Mouse (Mus musculus) fat pad, adult 2 months (tissue): Measurements from ENCODE around the gene Pramef20.
"Not testable (repeated sequence)": the region's sequence is repeated elsewhere in the genome, so short reads cannot be mapped to it uniquely, and the experiment has no call there.

ENCODE experiments used
- DNase-seq: peaks from one replicate; pipeline ENCODE4 v3.0.0-alpha.2; 2011; ENCODE audit warnings: low read depth, low spot score; ENCODE audit errors: extremely low read depth

The Pramef20 gene

DNA sequence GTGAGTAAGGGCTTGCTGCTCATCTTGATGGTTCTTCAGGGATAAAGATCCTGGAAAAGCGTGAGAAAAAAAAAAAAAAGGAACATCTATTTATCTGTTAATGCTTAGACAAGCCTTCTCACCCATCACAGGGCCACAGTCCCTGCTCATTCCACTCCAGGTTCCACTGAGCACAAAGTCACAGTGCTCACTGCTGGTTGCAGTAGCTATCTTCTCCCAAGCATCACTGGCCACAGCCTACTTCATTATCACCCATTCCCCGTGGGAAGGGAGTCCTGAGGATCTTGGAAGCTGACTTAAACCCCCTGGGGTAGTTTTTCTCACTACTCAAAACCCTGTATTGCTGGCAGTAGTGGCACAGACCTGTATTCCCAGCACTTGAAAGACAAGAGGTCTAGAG is at the start of gene Pramef20:
Gene Pramef20, minus strand, starts transcription at position 23 of the 400 bp plus-strand sequence.
- DNase-seq = no peak

DNA sequence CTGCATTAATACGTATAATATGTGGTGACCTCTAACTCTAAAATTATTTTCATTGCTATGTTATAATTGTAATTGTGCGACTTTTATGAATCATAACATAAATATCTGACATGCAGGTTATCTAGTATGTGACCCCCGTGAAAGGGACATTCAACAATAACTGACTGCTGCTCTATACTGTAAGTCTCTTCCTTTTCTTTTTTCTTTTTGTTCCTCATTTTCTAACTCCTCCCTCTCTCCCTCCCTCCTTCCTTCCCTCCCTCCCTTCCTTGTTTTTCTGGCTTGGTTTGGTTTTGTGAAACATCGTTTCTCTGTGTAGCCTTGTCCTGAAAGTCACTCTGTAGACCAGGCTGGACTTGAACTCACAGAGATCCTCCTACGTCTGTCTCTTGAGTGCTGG is 46.9 kb upstream of the Pramef20 start:
- no peak for DNase-seq

DNA sequence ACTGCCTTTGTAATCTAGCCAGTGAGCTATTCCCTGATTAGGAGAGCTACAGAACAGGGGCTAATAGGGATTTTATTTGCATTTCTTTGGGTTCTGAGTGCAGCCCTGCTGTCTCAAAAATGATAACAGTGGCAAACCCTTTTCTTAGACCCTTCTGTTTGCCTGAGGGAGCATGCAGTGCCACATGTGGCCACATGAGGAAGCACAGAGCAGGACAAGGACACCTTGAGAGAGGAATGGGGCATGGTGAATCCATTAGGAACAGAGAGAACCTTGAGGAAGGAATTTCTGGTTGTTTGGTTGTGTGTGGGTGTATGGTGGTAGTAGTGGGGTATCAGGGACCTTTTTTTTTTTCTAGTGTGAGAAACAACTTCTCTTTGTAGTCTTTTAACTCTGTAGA is 42.9 kb upstream of the Pramef20 start:
- no peak for DNase-seq

- DNase-seq = no peak
Measured at GRCm38 (mm10) chr4:144408290-144408689, 30.6 kb upstream of the Pramef20 start, which contains the start of gene Pramef12. Gene Pramef12 (minus strand): TSS chr4:144408464.

- DNase-seq = no peak
Measured at GRCm38 (mm10) chr4:144406261-144406660, 28.5 kb upstream of the Pramef20 start.

DNA sequence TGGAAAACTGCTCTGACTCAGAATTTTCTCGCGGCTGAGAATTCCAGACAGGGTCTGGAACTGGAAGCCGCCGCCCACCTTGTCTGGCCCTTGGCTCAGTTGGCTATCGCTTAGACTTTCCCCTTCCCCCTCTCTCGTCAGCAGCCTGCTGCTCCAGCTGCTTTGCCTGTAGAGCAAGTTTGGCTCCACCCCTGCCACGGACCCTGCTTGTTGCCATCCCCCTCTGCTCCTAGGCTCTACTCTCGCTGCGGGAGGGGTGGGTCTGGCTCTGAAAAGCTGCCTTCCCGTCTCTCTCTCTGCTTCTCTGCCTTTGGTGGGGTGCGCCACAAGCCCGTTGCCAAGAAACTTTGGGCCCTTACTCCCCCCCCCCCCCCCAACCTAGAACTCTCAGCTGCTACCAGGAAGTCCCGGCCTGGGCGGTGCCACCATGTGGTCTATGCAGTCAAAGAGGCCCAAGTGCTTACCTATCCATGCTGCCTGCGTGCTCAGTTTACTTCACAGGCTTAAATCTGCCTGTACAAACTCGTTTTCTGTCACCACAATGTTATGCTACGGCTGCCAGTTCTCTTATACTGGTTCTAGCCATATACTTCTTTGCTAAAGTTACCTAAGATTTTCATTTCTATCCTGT is 26.8 kb upstream of the Pramef20 start:
- peak; percentile 45 for DNase-seq

DNA sequence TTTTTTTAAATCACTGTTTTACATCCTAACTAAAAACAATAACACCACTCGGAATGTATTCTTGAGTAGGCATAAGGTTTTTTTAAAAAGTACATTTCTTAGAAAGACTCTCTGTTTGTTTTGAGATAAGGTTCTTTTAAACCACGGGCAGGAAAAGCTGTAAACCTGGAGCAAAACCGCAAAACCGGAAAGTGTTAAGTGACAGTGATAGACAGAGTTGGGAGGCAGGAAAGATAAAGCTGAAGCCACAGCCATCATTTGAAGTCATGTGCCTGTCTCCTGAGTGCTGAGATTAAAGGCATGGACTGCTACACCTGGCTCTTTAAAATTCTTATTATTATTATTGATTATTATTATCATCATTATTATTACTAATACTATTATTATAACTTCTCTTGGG is 25.0 kb upstream of the Pramef20 start:
- DNase-seq = no peak

GRCm38 (mm10) chr4:144396316-144396715 is 18.6 kb upstream of the Pramef20 start:
- DNase-seq = no peak

- DNase-seq = not testable (repeated sequence)
Measured at GRCm38 (mm10) chr4:144357642-144358041, 20.1 kb downstream of the Pramef20 start, which contains the start of gene Gm13119. Gene Gm13119 (plus strand): TSS chr4:144357942.

- DNase-seq = not testable (repeated sequence)
Measured at GRCm38 (mm10) chr4:144335856-144336255, 41.9 kb downstream of the Pramef20 start.

GRCm38 (mm10) chr4:144329949-144330348 is 47.8 kb downstream of the Pramef20 start, which contains the start of gene Gm13128:
Gene Gm13128 (plus strand): TSS chr4:144330249.
- DNase-seq = not testable (repeated sequence)
